Mouse (Mus musculus): ENCODE measurements at regions not wholly inside any gene's neighbourhood (a gene's known extent, or its start where the extent isn't known, plus 50 kb on each side); places are given as distances from the start of the nearest gene placed in this dataset.

GRCm38 (mm10) chrX:13014051-13014450 is 57.2 kb upstream of the Usp9x start:
- 52% methylated on average over 3 of the region's 3 CpGs for WGBS (ENCODE audit: insufficient replicate concordance)
- H3K4me1 ChIP-seq (replicated peaks): no peaks in the 10 kb centered on the region
- no peaks in the 10 kb centered on the region for H3K36me3 ChIP-seq (replicated peaks)
- no peak for ATAC-seq (ENCODE audit: insufficient read depth)
- H3K9ac ChIP-seq: no peak overlapping the region
- H3K27ac ChIP-seq (replicated peaks): no peak overlapping the region
- no peaks in the 10 kb centered on the region for H3K27me3 ChIP-seq
- H3K4me3 ChIP-seq (replicated peaks): no peak overlapping the region
- no peak overlapping the region for H3K4me2 ChIP-seq
- no peaks in the 10 kb centered on the region for H3K9me3 ChIP-seq (replicated peaks)

- H3K4me2 ChIP-seq: no peak overlapping the region
- ATAC-seq (ENCODE audit: insufficient read depth): no peak
- WGBS (ENCODE audit: insufficient replicate concordance): 59% methylated on average over 3 of the region's 3 CpGs
- no peaks in the 10 kb centered on the region for H3K9me3 ChIP-seq (replicated peaks)
- no peaks in the 10 kb centered on the region for H3K27me3 ChIP-seq
- H3K4me1 ChIP-seq (replicated peaks): no peaks in the 10 kb centered on the region
- H3K36me3 ChIP-seq (replicated peaks): no peaks in the 10 kb centered on the region
- no peak overlapping the region for H3K9ac ChIP-seq
- H3K4me3 ChIP-seq (replicated peaks): no peak overlapping the region
- no peak overlapping the region for H3K27ac ChIP-seq (replicated peaks)
Observed at GRCm38 (mm10) chrX:13013086-13013485, 58.2 kb upstream of the Usp9x start.

GRCm38 (mm10) chrX:12990777-12991176 is 80.5 kb upstream of the Usp9x start:
- Histone ChIP-seq H3K27ac (replicated peaks) (no peak overlapping the region), H3K9me3 (replicated peaks) (no peaks in the 10 kb centered on the region), H3K9ac (no peak overlapping the region), H3K4me2 (no peak overlapping the region), H3K4me1 (replicated peaks) (no peaks in the 10 kb centered on the region), H3K27me3 (no peaks in the 10 kb centered on the region), H3K36me3 (replicated peaks) (no peaks in the 10 kb centered on the region), H3K4me3 (replicated peaks) (no peak overlapping the region)
- no peak for ATAC-seq (ENCODE audit: insufficient read depth)
- 25% methylated on average over 7 of the region's 7 CpGs for WGBS (ENCODE audit: insufficient replicate concordance)

GRCm38 (mm10) chrX:12977676-12978075 is 93.6 kb upstream of the Usp9x start:
- no peaks in the 10 kb centered on the region for H3K36me3 ChIP-seq (replicated peaks)
- no peak overlapping the region for H3K9ac ChIP-seq
- H3K4me2 ChIP-seq: no peak overlapping the region
- ATAC-seq (ENCODE audit: insufficient read depth): no peak
- no peaks in the 10 kb centered on the region for H3K27me3 ChIP-seq
- H3K9me3 ChIP-seq (replicated peaks): no peaks in the 10 kb centered on the region
- H3K4me3 ChIP-seq (replicated peaks): no peak overlapping the region
- no peaks in the 10 kb centered on the region for H3K4me1 ChIP-seq (replicated peaks)
- H3K27ac ChIP-seq (replicated peaks): no peak overlapping the region
- 39% methylated on average over 6 of the region's 6 CpGs for WGBS (ENCODE audit: insufficient replicate concordance)

GRCm38 (mm10) chrX:12968979-12969746 is 102.1 kb upstream of the Usp9x start:
- H3K4me2 ChIP-seq: no peak overlapping the region
- no peaks in the 10 kb centered on the region for H3K4me1 ChIP-seq (replicated peaks)
- no peak overlapping the region for H3K27ac ChIP-seq (replicated peaks)
- WGBS (ENCODE audit: insufficient replicate concordance): 42% methylated on average over 7 of the region's 7 CpGs
- H3K4me3 ChIP-seq (replicated peaks): no peak overlapping the region
- H3K9me3 ChIP-seq (replicated peaks): no peaks in the 10 kb centered on the region
- H3K9ac ChIP-seq: no peak overlapping the region
- no peaks in the 10 kb centered on the region for H3K27me3 ChIP-seq
- H3K36me3 ChIP-seq (replicated peaks): no peaks in the 10 kb centered on the region
- no peak for ATAC-seq (ENCODE audit: insufficient read depth)

DNA sequence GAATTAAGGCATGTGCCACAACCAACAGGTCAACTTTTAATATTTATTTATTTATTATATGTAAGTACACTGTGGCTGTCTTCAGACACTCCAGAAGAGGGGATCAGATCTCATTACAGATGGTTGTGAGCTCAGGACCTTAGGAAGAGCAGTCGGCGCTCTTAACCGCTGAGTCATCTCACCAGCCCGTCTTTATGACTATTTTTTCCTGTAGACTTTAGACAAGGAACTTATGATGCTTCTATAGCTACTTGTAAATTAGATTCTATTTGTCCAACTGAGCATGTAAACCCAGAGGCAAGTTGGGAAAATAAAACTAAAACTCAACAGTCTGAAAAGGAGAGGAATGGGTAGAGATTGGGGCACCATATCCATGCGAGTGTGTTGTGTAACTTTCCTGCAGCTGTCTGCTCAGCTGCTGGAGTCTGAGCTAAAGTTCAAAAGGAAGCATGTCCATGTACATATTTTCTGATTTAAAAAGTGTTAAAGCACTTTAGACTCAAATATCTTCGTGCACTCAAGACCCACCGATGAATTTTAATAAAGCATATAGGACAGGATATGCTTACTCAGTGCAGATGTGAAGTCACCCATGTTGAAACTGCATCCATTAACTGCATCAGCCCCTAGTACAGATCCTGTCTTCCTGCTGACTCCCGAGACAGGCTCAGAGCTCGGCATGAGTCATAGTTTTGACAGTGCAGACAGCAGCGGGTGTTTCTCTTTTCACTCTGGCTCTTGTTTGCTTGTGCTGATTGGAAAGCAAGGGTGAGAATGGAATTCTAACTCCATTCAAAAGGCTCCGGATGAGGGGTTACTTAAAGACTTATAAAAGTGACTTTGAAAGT is 111.6 kb upstream of the Usp9x start:
- Histone ChIP-seq H3K4me1 (replicated peaks) (no peaks in the 10 kb centered on the region), H3K27ac (replicated peaks) (no peak overlapping the region), H3K9me3 (replicated peaks) (no peaks in the 10 kb centered on the region), H3K36me3 (replicated peaks) (no peaks in the 10 kb centered on the region), H3K4me2 (no peak overlapping the region), H3K4me3 (replicated peaks) (no peak overlapping the region), H3K27me3 (no peaks in the 10 kb centered on the region), H3K9ac (no peak overlapping the region)
- 40% methylated on average over 11 of the region's 11 CpGs for WGBS (ENCODE audit: insufficient replicate concordance)
- no peak for ATAC-seq (ENCODE audit: insufficient read depth)

- no peak overlapping the region for H3K9ac ChIP-seq
- no peaks in the 10 kb centered on the region for H3K9me3 ChIP-seq (replicated peaks)
- 25% methylated on average over 2 of the region's 2 CpGs for WGBS (ENCODE audit: insufficient replicate concordance)
- H3K27me3 ChIP-seq: no peaks in the 10 kb centered on the region
- H3K36me3 ChIP-seq (replicated peaks): no peaks in the 10 kb centered on the region
- no peaks in the 10 kb centered on the region for H3K4me1 ChIP-seq (replicated peaks)
- H3K4me3 ChIP-seq (replicated peaks): no peak overlapping the region
- H3K4me2 ChIP-seq: no peak overlapping the region
- no peak overlapping the region for H3K27ac ChIP-seq (replicated peaks)
- ATAC-seq (ENCODE audit: insufficient read depth): no peak
Observed at GRCm38 (mm10) chrX:12958873-12959272, 112.4 kb upstream of the Usp9x start.

DNA sequence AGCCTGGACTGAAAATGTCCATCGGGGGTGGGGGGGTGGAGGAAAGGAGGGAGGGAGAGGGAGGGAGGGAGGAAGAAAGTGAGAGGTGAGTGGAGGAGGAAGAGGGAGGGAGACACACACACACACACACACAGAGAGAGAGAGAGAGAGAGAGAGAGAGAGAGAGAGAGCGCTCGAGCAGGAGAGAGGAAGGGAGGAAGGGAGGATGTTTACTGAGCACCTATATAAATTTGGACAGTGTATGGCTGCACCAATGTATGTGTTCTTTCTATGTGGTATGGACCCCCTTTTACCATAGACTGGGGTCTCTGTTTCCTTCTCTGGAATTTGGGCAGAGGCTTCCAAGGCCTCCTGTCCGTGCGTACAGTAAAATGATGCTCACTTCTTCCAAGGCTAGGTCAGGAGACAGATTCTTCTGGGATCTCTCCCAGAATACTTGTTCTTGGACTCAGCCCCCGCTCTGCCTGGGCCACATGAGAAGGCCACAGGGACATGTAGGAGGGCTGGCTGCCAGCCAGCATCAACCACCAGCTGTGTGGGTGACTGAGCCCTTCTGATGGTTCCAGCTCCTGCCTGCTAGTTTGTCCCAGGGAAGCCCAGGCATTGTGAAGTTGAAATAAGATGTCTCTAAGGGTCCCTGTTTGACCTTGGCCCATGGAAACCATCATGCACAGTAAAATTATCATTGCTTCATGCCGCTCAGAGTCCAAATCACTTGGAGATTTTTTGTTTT is 120.2 kb upstream of the Usp9x start:
- no peak overlapping the region for H3K4me3 ChIP-seq (replicated peaks)
- 63% methylated on average over 7 of the region's 7 CpGs for WGBS (ENCODE audit: insufficient replicate concordance)
- no peak overlapping the region for H3K4me2 ChIP-seq
- no peaks in the 10 kb centered on the region for H3K4me1 ChIP-seq (replicated peaks)
- no peak overlapping the region for H3K9ac ChIP-seq
- H3K27ac ChIP-seq (replicated peaks): no peak overlapping the region
- H3K36me3 ChIP-seq (replicated peaks): no peaks in the 10 kb centered on the region
- no peaks in the 10 kb centered on the region for H3K9me3 ChIP-seq (replicated peaks)
- no peak for ATAC-seq (ENCODE audit: insufficient read depth)
- no peaks in the 10 kb centered on the region; the same call in 1 of the 2 replicates for H3K27me3 ChIP-seq

GRCm38 (mm10) chrX:12942451-12942850 is 128.8 kb upstream of the Usp9x start:
- Histone ChIP-seq H3K4me1 (replicated peaks) (no peaks in the 10 kb centered on the region), H3K4me2 (no peak overlapping the region), H3K9me3 (replicated peaks) (no peaks in the 10 kb centered on the region), H3K27ac (replicated peaks) (no peak overlapping the region), H3K27me3 (0 out of 2 replicates have a peak, but pooled peaks cover 7% of the 10 kb centered on the region), H3K4me3 (replicated peaks) (no peak overlapping the region), H3K9ac (no peak overlapping the region), H3K36me3 (replicated peaks) (no peaks in the 10 kb centered on the region)
- no peak for ATAC-seq (ENCODE audit: insufficient read depth)
- WGBS (ENCODE audit: insufficient replicate concordance): 70% methylated on average over 5 of the region's 5 CpGs

- Histone ChIP-seq H3K27ac (replicated peaks) (no peak overlapping the region), H3K9me3 (replicated peaks) (no peaks in the 10 kb centered on the region), H3K4me1 (replicated peaks) (0 out of 2 replicates have a peak, but pooled peaks cover 3% of the 10 kb centered on the region), H3K4me2 (peak overlapping the region; percentile 68), H3K9ac (0 out of 2 replicates have a peak overlapping the region, but pooled peaks have one; percentile 6), H3K4me3 (replicated peaks) (peak overlapping the region; percentile 47), H3K27me3 (peaks cover 18% of the 10 kb centered on the region; the same call in 1 of the 2 replicates), H3K36me3 (replicated peaks) (no peaks in the 10 kb centered on the region)
- 19% methylated on average over 38 of the region's 43 CpGs for WGBS (ENCODE audit: insufficient replicate concordance)
- peak; percentile 42; the same call in 1 of the 2 replicates for ATAC-seq (ENCODE audit: insufficient read depth)
Observed at GRCm38 (mm10) chrX:12936406-12937172, 134.7 kb upstream of the Usp9x start.
